Mouse (Mus musculus): Measurements from ENCODE around the gene Casp7. TPM values are rescaled to one million over a fixed set of nuclear protein-coding genes. Genes with fewer than 3 reads are reported as not detected.

Casp7 gene
- total and polyA plus RNA-seq, 3 experiments = 69.4 to 70.4 TPM; not detected in 1

- H3K27me3 ChIP-seq (ENCODE audit: control insufficient read depth in 1 of 2, insufficient read depth in 2 of 2, low read length in 2 of 2) = no peaks in the 10 kb centered on the region
- peaks cover 8 to 27% of the 10 kb centered on the region in 2 experiments for H3K4me1 ChIP-seq (ENCODE audit: control insufficient read depth in 1 of 2, insufficient read depth in 2 of 2, low read length in 2 of 2)
- H3K9ac ChIP-seq (ENCODE audit: control insufficient read depth, low read depth, low read length, poor library complexity, severe bottlenecking) = no peak overlapping the region
- TF ChIP-seq USF1 (IDR thresholded peaks at IDR 0.05; ENCODE audit: low read depth, low read length) (peak; percentile 66), GABPA (IDR thresholded peaks at IDR 0.05; ENCODE audit: low read depth, low read length) (no peak)
- H3K9me3 ChIP-seq (replicated peaks; ENCODE audit: insufficient read depth, low read length) = no peaks in the 10 kb centered on the region
- no peak for DNase-seq (ENCODE audit: low read depth, low spot score)
- peaks cover 0 to 16% of the 10 kb centered on the region in 2 experiments; a peak in 2 of 4 replicates for H3K36me3 ChIP-seq (ENCODE audit: control insufficient read depth in 1 of 2, insufficient read depth in 2 of 2, low read length in 2 of 2)
- no peak overlapping the region for H3K4me3 ChIP-seq (ENCODE audit: control insufficient read depth in 1 of 2, insufficient read depth in 1 of 2, low read depth in 2 of 2, low read length in 2 of 2)
- H3K27ac ChIP-seq (ENCODE audit: control insufficient read depth, low read depth, low read length) = no peak overlapping the region
- no peaks in the 10 kb centered on the region for H3K79me2 ChIP-seq (ENCODE audit: control insufficient read depth, insufficient read depth, low read length, poor library complexity)
Observed at GRCm38 (mm10) chr19:56486926-56487325, 90.0 kb downstream of the Casp7 start.

- no peak for TF ChIP-seq BHLHE40 (IDR thresholded peaks at IDR 0.05; ENCODE audit: borderline replicate concordance, low read depth, low read length)
- no peak for TF ChIP-seq POLR2AphosphoS5 (IDR thresholded peaks at IDR 0.05; ENCODE audit: borderline replicate concordance, low read depth, low read length)
- TF ChIP-seq MYB (IDR thresholded peaks at IDR 0.05; ENCODE audit: low read depth, low read length) = no peak
- TF ChIP-seq EP300 (IDR thresholded peaks at IDR 0.05; ENCODE audit: low read depth in 1 of 2, low read length in 2 of 2) = peak in 1 of 2 experiments; percentile 41; a peak in 1 of 4 replicates
- TF ChIP-seq GATA1 (IDR thresholded peaks at IDR 0.05; ENCODE audit: low read depth, low read length) = peak; percentile 55
- TF ChIP-seq HCFC1 (IDR thresholded peaks at IDR 0.05; ENCODE audit: low read depth, low read length) = peak; percentile 22; the same call in 1 of the 2 replicates
- Histone ChIP-seq H3K79me2 (ENCODE audit: control insufficient read depth, insufficient read depth, low read length, poor library complexity) (no peaks in the 10 kb centered on the region), H3K27me3 (ENCODE audit: control insufficient read depth in 1 of 2, insufficient read depth in 2 of 2, low read length in 2 of 2) (no peaks in the 10 kb centered on the region), H3K9me3 (replicated peaks; ENCODE audit: insufficient read depth, low read length) (no peaks in the 10 kb centered on the region), H3K36me3 (ENCODE audit: control insufficient read depth in 1 of 2, insufficient read depth in 2 of 2, low read length in 2 of 2) (peaks cover 0 to 16% of the 10 kb centered on the region in 2 experiments; a peak in 2 of 4 replicates), H3K4me3 (ENCODE audit: control insufficient read depth in 1 of 2, insufficient read depth in 1 of 2, low read depth in 2 of 2, low read length in 2 of 2) (no peak overlapping the region), H3K4me1 (ENCODE audit: control insufficient read depth in 1 of 2, insufficient read depth in 2 of 2, low read length in 2 of 2) (peaks cover 8 to 27% of the 10 kb centered on the region in 2 experiments), H3K27ac (ENCODE audit: control insufficient read depth, low read depth, low read length) (no peak overlapping the region), H3K9ac (ENCODE audit: control insufficient read depth, low read depth, low read length, poor library complexity, severe bottlenecking) (no peak overlapping the region)
- DNase-seq (ENCODE audit: low read depth, low spot score) = peak; percentile 52
Observed at GRCm38 (mm10) chr19:56487339-56487738, 90.4 kb downstream of the Casp7 start.

GRCm38 (mm10) chr19:56489601-56490000, 92.7 kb downstream of the Casp7 start:
- H3K4me1 ChIP-seq (ENCODE audit: control insufficient read depth in 1 of 2, insufficient read depth in 2 of 2, low read length in 2 of 2) = peaks cover 8 to 27% of the 10 kb centered on the region in 2 experiments
- H3K27ac ChIP-seq (ENCODE audit: control insufficient read depth, low read depth, low read length) = no peak overlapping the region
- DNase-seq (ENCODE audit: low read depth, low spot score) = no peak
- no peak overlapping the region for H3K9ac ChIP-seq (ENCODE audit: control insufficient read depth, low read depth, low read length, poor library complexity, severe bottlenecking)
- H3K27me3 ChIP-seq (ENCODE audit: control insufficient read depth in 1 of 2, insufficient read depth in 2 of 2, low read length in 2 of 2) = no peaks in the 10 kb centered on the region
- H3K9me3 ChIP-seq (replicated peaks; ENCODE audit: insufficient read depth, low read length) = no peaks in the 10 kb centered on the region
- H3K79me2 ChIP-seq (ENCODE audit: control insufficient read depth, insufficient read depth, low read length, poor library complexity) = no peaks in the 10 kb centered on the region
- peaks cover 0 to 16% of the 10 kb centered on the region in 2 experiments; a peak in 2 of 4 replicates for H3K36me3 ChIP-seq (ENCODE audit: control insufficient read depth in 1 of 2, insufficient read depth in 2 of 2, low read length in 2 of 2)
- H3K4me3 ChIP-seq (ENCODE audit: control insufficient read depth in 1 of 2, insufficient read depth in 1 of 2, low read depth in 2 of 2, low read length in 2 of 2) = no peak overlapping the region
- TF ChIP-seq JUND (IDR thresholded peaks at IDR 0.05; ENCODE audit: low read depth, low read length) = no peak

Other genes with a start within 250 kb of the Casp7 start
- gene Habp2, start 110.0 kb upstream of the Casp7 start, total RNA-seq (2012; rRNA removed) = not detected in 2 replicates
- not detected for gene Habp2, start 110.0 kb upstream of the Casp7 start, polyA plus RNA-seq (2012; ENCODE audit: insufficient read depth in 1 of 2, insufficient read length in 2 of 2, low read depth in 1 of 2, low replicate concordance in 2 of 2, missing spikeins in 1 of 2)
- 0.07 and 0.08 TPM in 2 replicates for gene Nrap, start 7.1 kb upstream of the Casp7 start, total RNA-seq (2012; rRNA removed)
- under 1 TPM in 1 of 2 experiments, not detected in 1; 0.11 TPM for gene Nrap, start 7.1 kb upstream of the Casp7 start, polyA plus RNA-seq (2012; ENCODE audit: insufficient read depth in 1 of 2, insufficient read length in 2 of 2, low read depth in 1 of 2, low replicate concordance in 2 of 2, missing spikeins in 1 of 2)
- 0.42 and 0.85 TPM in 2 replicates for gene Plekhs1, start 64.5 kb downstream of the Casp7 start, total RNA-seq (2012; rRNA removed)
- under 1 TPM in 1 of 2 experiments, not detected in 1; 0.84 TPM for gene Plekhs1, start 64.5 kb downstream of the Casp7 start, polyA plus RNA-seq (2012; ENCODE audit: insufficient read depth in 1 of 2, insufficient read length in 2 of 2, low read depth in 1 of 2, low replicate concordance in 2 of 2, missing spikeins in 1 of 2)
- 27.9 and 28.7 TPM in 2 replicates for gene Dclre1a, start 151.1 kb downstream of the Casp7 start, total RNA-seq (2012; rRNA removed)
- 100 to 1,000 TPM in 1 of 2 experiments, 10 to 100 TPM in 1; 36.0 to 142 TPM for gene Dclre1a, start 151.1 kb downstream of the Casp7 start, polyA plus RNA-seq (2012; ENCODE audit: insufficient read depth in 1 of 2, insufficient read length in 2 of 2, low read depth in 1 of 2, low replicate concordance in 2 of 2, missing spikeins in 1 of 2)
- 27.7 and 34.7 TPM in 2 replicates for gene Nhlrc2, start 151.1 kb downstream of the Casp7 start, total RNA-seq (2012; rRNA removed)
- 10 to 100 TPM; 22.4 to 37.6 TPM for gene Nhlrc2, start 151.1 kb downstream of the Casp7 start, polyA plus RNA-seq (2012; ENCODE audit: insufficient read depth in 1 of 2, insufficient read length in 2 of 2, low read depth in 1 of 2, low replicate concordance in 2 of 2, missing spikeins in 1 of 2)